Mouse (Mus musculus) lung, adult 2 months (tissue): ENCODE data around the gene Abi2.

Source experiments
- CTCF ChIP-seq: fragments of 200-500 bp; IDR thresholded peaks from 2 replicates; pipeline ENCODE4 v1.5.1; 2011; ENCODE audit warnings: mild to moderate bottlenecking, low read length, control low read depth; ENCODE audit not compliant: insufficient read depth
- POLR2A ChIP-seq: fragments of 200-500 bp; IDR thresholded peaks from 2 replicates; pipeline ENCODE4 v1.6.1; 2011; ENCODE audit warnings: low read depth, mild to moderate bottlenecking, control low read depth, low read length, borderline replicate concordance; ENCODE audit errors: extremely low read depth

GRCm38 (mm10) chr1:60428932-60429331 lies 19.5 kb downstream of the Abi2 start:
- TF ChIP-seq CTCF (peak; percentile 90), POLR2A (no peak)
